Mouse (Mus musculus): ENCODE measurements around the gene Fasn.
"Not testable (repeated sequence)": the region's sequence is repeated elsewhere in the genome, so short reads cannot be mapped to it uniquely, and the experiment has no call there.

Gene Fasn

GRCm38 (mm10) chr11:120832962-120833361 lies 8.6 kb upstream of the Fasn start:
- POLR2A ChIA-PET, result interaction anchor here in 3 of 4 experiments (0.9 to 11.8 kb wide), 14 partner anchors 8 to 227 kb away, joined by 3 to 190 read pairs (median 4); partner anchors contain the start of genes Fasn (in 3 of the 3), Pycr1 (in 1 of the 3) and Rac3 (in 1 of the 3)
- CTCF ChIA-PET, result not testable (repeated sequence)

GRCm38 (mm10) chr11:120831659-120832440 lies 7.5 kb upstream of the Fasn start:
- ChIA-PET POLR2A (interaction anchor here in 2 of 4 experiments (1.1 to 16.3 kb wide), 6 partner anchors 8 to 22 kb away, joined by 3 to 274 read pairs (median 106); partner anchors contain the start of gene Fasn (in 1 of the 2)), CTCF (no interaction called here)

- CTCF ChIA-PET, result no interaction called here
Measured at GRCm38 (mm10) chr11:120830686-120831085, 6.3 kb upstream of the Fasn start.

GRCm38 (mm10) chr11:120829757-120830532 lies 5.6 kb upstream of the Fasn start:
- POLR2A ChIA-PET, result interaction anchor here in 2 of 4 experiments (0.8 to 16.3 kb wide), 12 partner anchors 9 to 187 kb away, joined by 3 to 274 read pairs (median 5); partner anchors contain the start of gene Pycr1 (in 1 of the 2)
- CTCF ChIA-PET, result interaction anchor here in 1 of 4 experiments (0.6 kb wide), 1 partner anchor 11 kb away, joined by 3 read pairs; no protein-coding TSS in a partner anchor

More at GRCm38 (mm10) chr11:120830686-120831085, 6.3 kb upstream of the Fasn start:
- POLR2A ChIA-PET, result interaction anchor here in 2 of 4 experiments (0.8 to 16.3 kb wide), 8 partner anchors 10 to 44 kb away, joined by 3 to 274 read pairs (median 15); no protein-coding TSS in a partner anchor

- ChIA-PET CTCF (interaction anchor here in 1 of 4 experiments (1.6 kb wide), 1 partner anchor 29 kb away, joined by 3 read pairs; no protein-coding TSS in a partner anchor), POLR2A (interaction anchor here in 3 of 4 experiments (0.6 to 16.3 kb wide), 13 partner anchors 10 to 185 kb away, joined by 3 to 274 read pairs (median 4); partner anchors contain the start of gene Pycr1 (in 2 of the 3))
Measured at GRCm38 (mm10) chr11:120828416-120828815, 4.1 kb upstream of the Fasn start.

- POLR2A ChIA-PET, result interaction anchor here (0.5 to 16.3 kb wide), 32 partner anchors 8 to 359 kb away, joined by 3 to 274 read pairs (median 4); partner anchors contain the start of genes Arl16 (in 1 of the 4), Ccdc57 (in 1 of the 4) and P4hb (in 1 of the 4)
Measured at GRCm38 (mm10) chr11:120826016-120826953, 1.9 kb upstream of the Fasn start.

GRCm38 (mm10) chr11:120825289-120825863 lies 1.0 kb upstream of the Fasn start:
- CTCF ChIA-PET, result interaction anchor here in 3 of 4 experiments (0.6 to 1.5 kb wide), 8 partner anchors 25 to 105 kb away, joined by 3 to 4 read pairs (median 3); partner anchors contain the start of gene Rac3 (in 1 of the 3)

More at GRCm38 (mm10) chr11:120826016-120826953, 1.9 kb upstream of the Fasn start:
- CTCF ChIA-PET, result interaction anchor here in 3 of 4 experiments (0.6 to 1.5 kb wide), 10 partner anchors 26 to 227 kb away, joined by 3 to 4 read pairs (median 3); no protein-coding TSS in a partner anchor

GRCm38 (mm10) chr11:120824787-120825288 lies 491 bp upstream of the Fasn start:
- POLR2A ChIA-PET, result interaction anchor here in 3 of 4 experiments (0.5 to 16.3 kb wide), 38 partner anchors 9 to 358 kb away, joined by 3 to 274 read pairs (median 6); partner anchors contain the start of genes Arl16 (in 1 of the 3), P4hb (in 1 of the 3), Pycr1 (in 1 of the 3) and Rac3 (in 1 of the 3)
- CTCF ChIA-PET, result interaction anchor here in 3 of 4 experiments (0.6 to 1.5 kb wide), 8 partner anchors 19 to 104 kb away, joined by 3 to 8 read pairs (median 4); partner anchors contain the start of gene Rac3 (in 2 of the 3)

More at GRCm38 (mm10) chr11:120825289-120825863, 1.0 kb upstream of the Fasn start:
- POLR2A ChIA-PET, result interaction anchor here (0.5 to 16.3 kb wide), 38 partner anchors 8 to 358 kb away, joined by 3 to 274 read pairs (median 5); partner anchors contain the start of genes Arl16 (in 1 of the 4), P4hb (in 1 of the 4) and Rac3 (in 1 of the 4)

GRCm38 (mm10) chr11:120823551-120823947 lies 798 bp downstream of the Fasn start:
- ChIA-PET POLR2A (interaction anchor here (0.5 to 16.3 kb wide), 84 partner anchors 9 to 577 kb away, joined by 3 to 274 read pairs (median 4); partner anchors contain the start of genes P4hb (in 3 of the 4), Dus1l (in 2 of the 4), Mrpl12 (in 2 of the 4) and Pycr1 (in 2 of the 4)), CTCF (interaction anchor here in 3 of 4 experiments (0.9 to 1.4 kb wide), 9 partner anchors 9 to 230 kb away, joined by 3 to 8 read pairs (median 4); partner anchors contain the start of gene Rac3 (in 1 of the 3))

GRCm38 (mm10) chr11:120822831-120823550 lies 1.4 kb downstream of the Fasn start:
- ChIA-PET POLR2A (interaction anchor here (0.7 to 16.3 kb wide), 73 partner anchors 8 to 356 kb away, joined by 3 to 274 read pairs (median 5); partner anchors contain the start of genes Dus1l (in 3 of the 4), Mrpl12 (in 2 of the 4), P4hb (in 2 of the 4) and Alyref (in 1 of the 4)), CTCF (interaction anchor here in 2 of 4 experiments (0.6 to 1.3 kb wide), 7 partner anchors 15 to 231 kb away, joined by 3 to 7 read pairs (median 3); no protein-coding TSS in a partner anchor)

- POLR2A ChIA-PET, result interaction anchor here (0.5 to 16.3 kb wide), 35 partner anchors 8 to 324 kb away, joined by 3 to 274 read pairs (median 11); partner anchors contain the start of genes Dus1l (in 2 of the 4), P4hb (in 1 of the 4), Rac3 (in 1 of the 4) and Tex19.1 (in 1 of the 4)
- CTCF ChIA-PET, result interaction anchor here in 2 of 4 experiments (0.6 to 1.7 kb wide), 4 partner anchors 18 to 102 kb away, joined by 3 to 4 read pairs (median 3); no protein-coding TSS in a partner anchor
Measured at GRCm38 (mm10) chr11:120822321-120822720, 2.0 kb downstream of the Fasn start.

GRCm38 (mm10) chr11:120821076-120821922 lies 3.0 kb downstream of the Fasn start:
- CTCF ChIA-PET, result interaction anchor here in 2 of 4 experiments (0.5 to 1.7 kb wide), 3 partner anchors 13 to 101 kb away, joined by 3 to 4 read pairs (median 3); no protein-coding TSS in a partner anchor
- POLR2A ChIA-PET, result interaction anchor here in 3 of 4 experiments (0.9 to 16.3 kb wide), 24 partner anchors 7 to 242 kb away, joined by 3 to 274 read pairs (median 21); partner anchors contain the start of genes Dus1l (in 1 of the 3) and Rac3 (in 1 of the 3)

- CTCF ChIA-PET, result interaction anchor here in 1 of 4 experiments (1.7 kb wide), 1 partner anchor 100 kb away, joined by 3 read pairs; no protein-coding TSS in a partner anchor
- POLR2A ChIA-PET, result interaction anchor here in 3 of 4 experiments (0.9 to 16.3 kb wide), 15 partner anchors 9 to 241 kb away, joined by 3 to 274 read pairs (median 7); partner anchors contain the start of gene Dus1l (in 1 of the 3)
Measured at GRCm38 (mm10) chr11:120820546-120820945, 3.8 kb downstream of the Fasn start.

- CTCF ChIA-PET, result no interaction called here
- POLR2A ChIA-PET, result interaction anchor here in 3 of 4 experiments (0.7 to 16.3 kb wide), 14 partner anchors 9 to 240 kb away, joined by 3 to 274 read pairs (median 6); partner anchors contain the start of gene Dus1l (in 1 of the 3)
Measured at GRCm38 (mm10) chr11:120819556-120819955, 4.8 kb downstream of the Fasn start.

Measured in embryonic stem cell, embryonic (primary cell).